Mouse (Mus musculus) left cerebral cortex, postnatal 14 days (tissue): ENCODE results near the gene Selenos. TPM values are rescaled to one million over a fixed set of nuclear protein-coding genes. Genes with fewer than 3 reads are reported as not detected.

ENCODE experiments used
- DNase-seq, 2 experiments: peaks; one replicate each; pipeline ENCODE4 v3.0.0; 2021 to 2022; ENCODE audit warnings: low spot score in 2 of 2, mixed read lengths in 1 of 2
- intact Hi-C: fragments of 180-260 bp; cut with DNase I; formaldehyde crosslinking; loops from one replicate; pipeline ENCODE4 v1.15.1; 2025
- total RNA-seq, 2 experiments: library from RNA; stranded (reverse); gene quantifications; 2 replicates each; pipeline ENCODE4 v1.2.3; 2021

The Selenos gene
- total RNA-seq, 2 experiments from 2014 or later: 50.6 to 53.7 TPM

DNA sequence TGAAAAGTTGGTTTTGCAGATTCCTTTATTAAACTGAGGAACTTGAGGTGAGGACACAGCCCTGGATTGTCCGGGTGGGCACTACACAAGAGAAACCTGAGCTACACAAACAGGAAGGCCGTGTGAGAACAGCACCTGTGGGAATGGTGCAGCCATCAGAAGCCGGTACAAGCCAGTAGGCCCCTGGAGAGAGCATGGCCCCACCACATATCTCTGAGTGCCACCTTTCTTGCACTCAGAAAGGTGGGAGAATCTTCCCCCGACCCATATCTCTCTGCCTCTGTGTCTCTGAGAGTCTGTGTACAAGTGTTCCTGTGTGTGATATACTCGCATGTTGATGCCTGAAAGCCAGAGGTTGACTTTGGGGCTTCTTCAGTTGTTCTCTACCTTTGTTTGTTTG is 59.4 kb downstream of the Selenos start:
- intact Hi-C loops: no loop called here
- no peak for DNase-seq

Other genes with a start within 250 kb of the Selenos start
- 1 to 10 TPM; 6.9 to 7.6 TPM for gene Pcsk6, start 217.9 kb upstream of the Selenos start, total RNA-seq
- not detected for gene Gm45213, start 36.0 kb upstream of the Selenos start, total RNA-seq
- gene Snrpa1, start 20.6 kb upstream of the Selenos start, total RNA-seq: 10 to 100 TPM; 32.6 to 33.1 TPM
- gene Chsy1, start 29.9 kb downstream of the Selenos start, total RNA-seq: 10 to 100 TPM; 17.2 to 18.5 TPM